Mouse (Mus musculus) activated CD4-positive, CD25-positive, alpha-beta regulatory T cell (primary cell): ENCODE data around the gene Fam71b. TPM values are rescaled to one million over a fixed set of nuclear protein-coding genes. Genes with fewer than 3 reads are reported as not detected.

Experiments
- polyA plus RNA-seq, 2 experiments: library from polyadenylated mRNA; unstranded; fragments of 100-300 nt; shearing (Covaris generic); gene quantifications; one replicate each; pipeline ENCODE4 v1.2.1; 2017

Gene Fam71b
- under 1 TPM in 1 of 2 experiments, not detected in 1; 0.31 TPM for polyA plus RNA-seq

GRCm38 (mm10) chr11:46396167-46396859, at the start of gene Fam71b:
Fam71b (plus strand) TSS chr11:46396559.

DNA sequence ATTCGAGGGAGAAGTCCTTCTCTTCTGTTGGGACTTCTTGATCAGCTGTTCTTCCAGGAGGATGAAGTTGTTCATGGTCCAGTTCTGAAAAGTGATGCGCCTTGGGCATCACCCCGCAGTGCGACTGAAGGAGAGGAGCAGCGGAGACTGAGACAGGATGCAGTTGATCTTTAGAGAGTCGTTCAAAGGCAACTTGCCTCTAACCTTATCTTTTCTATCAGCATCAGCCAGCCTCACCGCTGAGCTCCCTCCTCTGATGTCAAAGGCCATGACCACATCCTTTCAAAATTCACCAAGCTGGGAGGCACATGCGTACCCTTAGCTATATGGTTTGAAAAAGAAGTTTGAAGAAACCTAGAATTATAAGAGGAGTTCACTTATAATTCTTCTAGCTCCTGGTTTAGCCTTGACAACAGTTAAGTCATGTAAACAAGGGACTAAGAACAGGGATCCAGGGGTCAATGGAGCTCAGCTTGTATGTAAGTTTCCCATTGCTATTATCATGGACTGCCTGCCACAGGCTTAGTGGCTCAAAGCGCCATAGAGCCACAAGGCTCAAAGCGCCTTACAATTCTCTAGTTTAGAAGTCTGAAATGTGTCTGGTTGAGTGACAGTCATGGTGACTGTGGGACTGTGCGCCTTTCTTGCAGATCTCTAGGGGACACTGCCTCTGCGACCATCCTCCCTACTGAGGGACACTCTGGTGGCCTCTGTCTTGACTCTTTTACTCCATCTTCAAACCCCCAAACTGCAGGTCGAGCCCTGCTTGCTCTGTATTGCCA, 6.8 kb upstream of the Fam71b start, which contains the start of gene Itk:
Gene Itk (minus strand): TSS at position 180 of the 782 bp plus-strand sequence.

DNA sequence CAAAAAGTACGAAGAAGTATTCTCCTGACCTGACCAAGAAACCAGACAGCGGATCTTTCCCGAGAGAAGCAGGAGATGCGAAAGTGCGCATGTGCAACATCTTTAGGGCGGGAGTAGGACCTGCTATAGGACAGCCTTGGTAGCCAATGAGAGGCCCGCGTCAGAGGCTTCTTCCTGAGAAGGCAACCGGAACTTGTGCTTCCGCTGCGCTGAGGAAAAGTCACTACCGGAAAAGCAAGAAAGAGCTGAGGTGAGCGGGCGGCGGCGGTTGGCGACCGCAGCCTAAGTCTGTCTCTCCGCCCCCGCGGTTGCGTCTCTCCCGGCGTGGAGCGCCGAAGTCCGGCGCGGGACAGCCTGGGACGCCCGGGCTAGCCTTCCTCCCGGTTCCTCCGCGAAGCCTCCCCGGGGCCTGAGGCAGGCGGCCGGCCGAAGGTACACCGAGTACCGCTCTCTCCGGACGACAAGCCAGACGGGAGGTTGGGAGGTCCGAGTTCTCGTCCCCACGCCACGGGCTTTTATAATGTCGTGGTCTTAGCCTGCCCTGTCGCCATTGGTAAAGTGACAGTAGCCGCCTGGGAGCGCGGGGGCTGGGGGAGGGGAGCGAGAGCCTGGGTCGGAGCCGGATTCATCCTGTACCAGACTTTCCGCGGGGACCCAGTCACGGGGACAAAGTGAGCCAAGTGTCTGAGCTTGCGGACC, 40.5 kb downstream of the Fam71b start, which contains the start of gene Med7:
Gene Med7 (plus strand): TSS at position 166 of the 699 bp plus-strand sequence.

DNA sequence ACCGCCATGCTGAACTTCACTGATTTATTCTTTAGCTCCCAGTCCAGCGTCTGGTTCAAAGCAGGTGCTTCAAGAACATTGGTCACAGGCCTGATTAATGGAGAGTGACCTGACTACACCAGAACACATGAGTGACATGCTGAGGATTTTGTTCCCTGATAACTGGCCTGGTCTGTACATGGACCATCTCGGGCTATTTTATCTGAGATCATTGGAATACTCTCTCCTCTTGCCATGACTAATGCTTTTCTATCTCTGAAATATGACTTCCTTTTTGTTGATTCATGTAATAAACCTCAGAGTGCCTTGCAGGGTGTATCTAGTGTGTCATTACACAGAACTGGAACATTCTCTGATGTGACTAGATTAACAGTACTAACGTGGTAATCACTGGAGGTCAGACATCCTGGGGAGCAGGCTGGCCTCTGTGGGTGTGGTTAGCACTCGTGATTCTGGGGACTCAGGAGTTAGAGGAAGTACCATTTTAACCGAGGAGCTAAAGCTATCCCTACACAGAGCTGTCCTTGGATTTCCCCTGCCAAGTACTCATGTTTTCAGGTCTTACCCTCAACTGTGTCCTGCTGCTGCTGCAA, 58.2 kb downstream of the Fam71b start, which contains the start of gene Havcr2:
Gene Havcr2 (plus strand): TSS at position 483 of the 593 bp plus-strand sequence.

Other genes with a start within 250 kb of the Fam71b start
- under 1 TPM; 0.12 to 0.14 TPM for gene Nipal4, start 230.1 kb upstream of the Fam71b start, polyA plus RNA-seq
- gene Fndc9, start 161.0 kb upstream of the Fam71b start, polyA plus RNA-seq, result under 1 TPM; 0.60 to 0.84 TPM
- gene Cyfip2, start 83.7 kb upstream of the Fam71b start, polyA plus RNA-seq, result 100 to 1,000 TPM; 105 to 150 TPM
- 100 to 1,000 TPM; 158 to 205 TPM for gene Itk, start 7.0 kb upstream of the Fam71b start, polyA plus RNA-seq
- 10 to 100 TPM; 49.9 to 60.2 TPM for gene Med7, start 40.4 kb downstream of the Fam71b start, polyA plus RNA-seq
- gene Havcr2, start 58.4 kb downstream of the Fam71b start, polyA plus RNA-seq, result 10 to 100 TPM in 1 of 2 experiments, 1 to 10 TPM in 1; 4.1 to 23.3 TPM
- not detected for gene Gm12169, start 127.7 kb downstream of the Fam71b start, polyA plus RNA-seq
- not detected for gene BC053393, start 175.0 kb downstream of the Fam71b start, polyA plus RNA-seq
- gene Dppa1, start 232.7 kb downstream of the Fam71b start, polyA plus RNA-seq, result not detected